Mouse (Mus musculus) midbrain, embryonic 10.5 days (tissue): Measurements from ENCODE around the gene Ssr2. TPM values are rescaled to one million over a fixed set of nuclear protein-coding genes. Genes with fewer than 3 reads are reported as not detected.

Experiments used
- DNase-seq: peaks from one replicate; pipeline ENCODE4 v3.0.0-alpha.2; 2017; ENCODE audit warnings: low spot score
- H3K27ac ChIP-seq: fragments of 300-500 bp; sonication (generic); replicated peaks from 2 replicates; pipeline ENCODE4 v1.5.1; 2016; ENCODE audit warnings: mild to moderate bottlenecking
- H3K27me3 ChIP-seq: fragments of 300-500 bp; sonication (generic); 2 replicates; pipeline ENCODE4 v1.6.1; 2016; ENCODE audit warnings: low read depth, mild to moderate bottlenecking; ENCODE audit not compliant: poor library complexity, severe bottlenecking
- H3K36me3 ChIP-seq: fragments of 300-500 bp; sonication (generic); 2 replicates; pipeline ENCODE4 v1.6.1; 2016; ENCODE audit warnings: mild to moderate bottlenecking, moderate library complexity
- H3K4me1 ChIP-seq: fragments of 300-500 bp; sonication (generic); 2 replicates; pipeline ENCODE4 v1.6.1; 2016
- H3K4me3 ChIP-seq: fragments of 300-500 bp; sonication (generic); 2 replicates; pipeline ENCODE4 v1.5.1; 2016; ENCODE audit warnings: mild to moderate bottlenecking, moderate library complexity
- H3K9me3 ChIP-seq: fragments of 300-500 bp; sonication (generic); replicated peaks from 2 replicates; pipeline ENCODE4 v1.6.1; 2016; ENCODE audit warnings: mild to moderate bottlenecking
- WGBS: fragments of 180-500 bp; shearing (Covaris S2); methylation state at CpG from one replicate; pipeline ENCODE4 v1.1.7; 2016; 5-methylcytosine and 5-hydroxymethylcytosine counted together
- polyA plus RNA-seq: library from polyadenylated mRNA; unstranded; fragments of >200 nt; fragmentation: Nextera tagmentation; extraction: Ambion mirVana; gene quantifications from 2 replicates; pipeline ENCODE4 v1.2.1, GENCODE M21; 2016

The Ssr2 gene
- polyA plus RNA-seq, 1 experiment from 2014 or later = 207 TPM

DNA sequence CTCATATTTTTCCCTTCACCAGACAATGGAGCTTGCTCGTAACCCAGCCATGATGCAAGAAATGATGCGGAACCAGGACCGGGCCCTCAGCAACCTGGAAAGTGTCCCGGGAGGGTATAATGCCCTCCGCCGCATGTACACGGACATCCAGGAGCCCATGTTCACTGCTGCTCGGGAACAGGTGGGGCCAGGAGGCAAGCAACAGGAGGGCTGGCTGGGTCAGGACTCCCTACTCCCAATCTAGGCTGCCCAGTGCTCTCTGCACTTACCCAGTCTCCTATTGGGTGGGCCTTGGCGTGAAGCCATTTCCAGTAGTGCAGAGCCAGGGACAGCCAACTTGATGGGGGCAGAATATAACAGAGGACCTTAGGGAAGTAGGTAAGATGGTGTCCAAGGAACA lies 16.1 kb upstream of the Ssr2 start:
- no peak for DNase-seq
- Histone ChIP-seq H3K9me3 (no peaks in the 10 kb centered on the region), H3K27me3 (no peaks in the 10 kb centered on the region), H3K36me3 (peaks cover 95% of the 10 kb centered on the region), H3K4me3 (no peak overlapping the region), H3K27ac (no peak overlapping the region), H3K4me1 (peaks cover 19% of the 10 kb centered on the region)
- 96% methylated on average over 9 of the region's 9 CpGs for WGBS

DNA sequence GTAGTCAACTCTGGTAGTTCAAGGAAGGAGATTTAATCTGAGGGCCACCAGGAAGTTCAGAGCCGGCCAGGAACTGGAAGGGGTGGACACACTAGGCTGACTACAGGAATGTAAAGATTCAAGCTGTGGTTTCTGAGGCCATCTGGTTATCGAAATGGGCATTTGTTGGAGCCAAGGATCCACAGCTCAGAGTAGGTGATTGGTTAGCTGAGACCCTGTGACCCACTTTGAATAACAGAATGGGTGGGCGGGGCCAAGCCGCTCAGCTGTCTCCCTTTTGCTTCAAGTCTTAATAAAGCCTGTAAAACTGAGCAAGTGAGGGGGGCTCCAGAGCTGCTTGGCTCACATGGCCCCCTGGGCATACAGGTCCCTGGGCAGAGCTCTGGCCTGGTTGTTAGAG lies 13.7 kb upstream of the Ssr2 start:
- no peak for DNase-seq
- Histone ChIP-seq H3K27ac (no peak overlapping the region), H3K36me3 (peaks cover 100% of the 10 kb centered on the region), H3K9me3 (no peaks in the 10 kb centered on the region), H3K27me3 (no peaks in the 10 kb centered on the region), H3K4me3 (no peak overlapping the region), H3K4me1 (peaks cover 3% of the 10 kb centered on the region; the same call in 1 of the 2 replicates)
- whole genome bisulfite sequencing = 74% methylated on average over 4 of the region's 4 CpGs

DNA sequence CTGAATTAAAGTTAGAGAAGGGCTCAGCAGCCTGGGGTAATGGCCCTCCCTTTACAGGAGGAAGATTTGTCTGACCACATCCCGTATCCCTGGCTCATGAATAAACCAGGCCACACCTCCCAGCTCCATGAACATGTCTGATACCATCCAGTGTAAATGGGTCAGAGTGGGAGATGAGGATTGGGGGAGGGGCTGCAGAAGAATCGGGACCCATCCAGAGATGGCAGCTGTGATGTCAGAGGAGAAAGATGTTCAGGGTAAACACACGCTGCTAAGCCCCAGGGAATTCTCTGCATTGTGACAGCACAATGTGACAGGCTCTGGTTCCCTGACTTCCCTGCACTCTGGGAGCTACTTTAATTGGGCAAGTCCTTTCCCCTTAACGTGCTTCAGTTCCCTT lies 12.2 kb upstream of the Ssr2 start:
- DNase-seq = no peak
- 78% methylated on average over 4 of the region's 4 CpGs for WGBS
- no peaks in the 10 kb centered on the region for H3K9me3 ChIP-seq
- peaks cover 3% of the 10 kb centered on the region; the same call in 1 of the 2 replicates for H3K4me1 ChIP-seq
- H3K27ac ChIP-seq = no peak overlapping the region
- H3K36me3 ChIP-seq = peaks cover 100% of the 10 kb centered on the region
- H3K4me3 ChIP-seq = no peak overlapping the region
- no peaks in the 10 kb centered on the region for H3K27me3 ChIP-seq

DNA sequence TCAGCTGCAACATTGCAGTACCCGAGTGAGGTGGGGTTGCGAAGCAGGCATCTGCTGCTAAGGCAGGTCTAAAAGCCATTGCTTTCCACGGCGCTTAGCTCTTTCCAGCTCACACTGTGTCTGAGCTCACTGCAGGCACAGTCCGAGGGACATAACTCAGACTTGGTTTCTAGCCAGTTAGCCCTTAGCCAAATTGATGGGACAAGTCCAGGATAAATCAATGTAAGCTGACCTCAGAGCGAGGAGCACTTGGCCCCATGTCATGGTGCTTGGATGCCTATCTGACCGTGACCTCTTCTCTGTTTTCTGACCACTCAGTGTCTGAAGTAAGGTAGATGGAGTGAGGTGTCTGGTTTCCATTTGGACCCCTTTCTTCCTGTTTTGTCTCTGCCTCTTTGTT lies 11.7 kb upstream of the Ssr2 start:
- Histone ChIP-seq H3K4me1 (peaks cover 3% of the 10 kb centered on the region; the same call in 1 of the 2 replicates), H3K36me3 (peaks cover 100% of the 10 kb centered on the region), H3K4me3 (no peak overlapping the region), H3K27me3 (no peaks in the 10 kb centered on the region), H3K27ac (no peak overlapping the region), H3K9me3 (no peaks in the 10 kb centered on the region)
- no peak for DNase-seq
- 86% methylated on average over 7 of the region's 7 CpGs for WGBS

DNA sequence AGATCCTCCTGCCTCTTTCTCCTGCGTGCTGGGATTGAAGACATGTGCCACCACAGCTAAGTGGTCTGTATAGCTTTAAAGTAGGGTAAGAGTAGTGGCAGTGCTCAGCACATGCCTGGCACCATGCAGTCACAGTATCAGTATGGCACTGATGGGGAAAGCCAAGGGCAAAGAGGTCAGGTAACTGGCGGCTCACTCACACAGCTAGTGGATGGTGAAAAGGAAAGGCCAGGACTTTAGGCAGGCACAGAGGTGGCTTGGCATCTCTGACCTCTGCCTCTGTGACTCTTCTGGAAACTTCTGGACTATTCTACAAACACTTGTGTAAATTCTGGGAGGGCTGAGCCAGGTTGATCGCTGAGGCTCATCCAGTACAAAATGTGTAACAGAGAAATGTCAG lies 9.6 kb upstream of the Ssr2 start:
- H3K4me3 ChIP-seq = no peak overlapping the region
- DNase-seq = no peak
- 91% methylated on average over 3 of the region's 3 CpGs for WGBS
- H3K27ac ChIP-seq = no peak overlapping the region
- peaks cover 99% of the 10 kb centered on the region for H3K36me3 ChIP-seq
- no peaks in the 10 kb centered on the region for H3K9me3 ChIP-seq
- no peaks in the 10 kb centered on the region for H3K27me3 ChIP-seq
- H3K4me1 ChIP-seq = peaks cover 3% of the 10 kb centered on the region; the same call in 1 of the 2 replicates

DNA sequence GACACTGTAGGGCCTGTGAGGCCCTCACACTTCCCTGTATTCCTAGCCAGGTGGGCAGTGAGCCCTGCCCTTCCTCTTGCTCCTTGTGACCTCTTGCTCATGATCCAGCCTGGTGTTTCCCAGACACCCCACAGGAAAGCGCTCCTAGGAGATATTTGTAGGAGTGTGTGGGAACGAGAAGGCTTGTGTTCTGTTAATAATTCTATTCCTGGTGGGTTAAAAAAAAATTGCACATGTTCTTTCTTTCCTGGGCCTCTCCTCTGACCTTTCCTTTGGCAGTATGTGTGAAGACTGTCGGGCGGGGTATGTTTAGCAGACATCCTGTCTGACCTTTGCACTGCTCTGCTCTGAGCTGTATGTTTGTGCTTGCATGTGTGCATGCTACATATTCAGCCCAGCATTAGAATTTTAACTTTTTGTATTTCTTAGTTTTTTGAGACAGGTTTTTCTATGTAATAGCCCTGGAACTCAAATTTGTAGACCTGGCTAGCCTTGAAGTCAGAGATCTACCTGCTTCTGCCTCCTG lies 9.1 kb upstream of the Ssr2 start:
- no peaks in the 10 kb centered on the region for H3K9me3 ChIP-seq
- no peak for DNase-seq
- no peaks in the 10 kb centered on the region for H3K27me3 ChIP-seq
- H3K27ac ChIP-seq = no peak overlapping the region
- H3K36me3 ChIP-seq = peaks cover 95% of the 10 kb centered on the region
- H3K4me1 ChIP-seq = peaks cover 3% of the 10 kb centered on the region; the same call in 1 of the 2 replicates
- 96% methylated on average over 4 of the region's 4 CpGs for WGBS
- H3K4me3 ChIP-seq = no peak overlapping the region

DNA sequence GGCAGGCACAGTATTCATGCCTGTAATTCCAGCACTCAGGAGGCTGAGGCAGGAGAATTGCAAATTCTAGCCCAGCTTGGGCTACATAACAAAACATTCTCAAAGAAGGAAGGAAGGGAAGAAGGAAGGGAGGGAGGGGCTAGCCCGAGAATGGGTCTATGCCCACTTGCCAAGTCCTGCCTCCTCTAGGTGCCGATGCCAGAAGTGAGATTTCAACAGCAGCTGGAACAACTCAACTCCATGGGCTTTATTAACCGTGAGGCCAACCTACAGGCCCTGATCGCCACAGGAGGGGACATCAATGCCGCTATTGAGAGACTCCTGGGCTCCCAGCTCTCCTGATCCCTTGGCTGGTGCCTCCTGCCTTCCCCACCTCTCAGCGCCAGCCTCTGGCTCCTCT lies 7.8 kb upstream of the Ssr2 start:
- Histone ChIP-seq H3K9me3 (no peaks in the 10 kb centered on the region), H3K27ac (no peak overlapping the region), H3K27me3 (no peaks in the 10 kb centered on the region), H3K4me1 (peaks cover 3% of the 10 kb centered on the region; the same call in 1 of the 2 replicates), H3K4me3 (no peak overlapping the region), H3K36me3 (peaks cover 82% of the 10 kb centered on the region)
- WGBS = 93% methylated on average over 6 of the region's 6 CpGs
- DNase-seq = no peak

DNA sequence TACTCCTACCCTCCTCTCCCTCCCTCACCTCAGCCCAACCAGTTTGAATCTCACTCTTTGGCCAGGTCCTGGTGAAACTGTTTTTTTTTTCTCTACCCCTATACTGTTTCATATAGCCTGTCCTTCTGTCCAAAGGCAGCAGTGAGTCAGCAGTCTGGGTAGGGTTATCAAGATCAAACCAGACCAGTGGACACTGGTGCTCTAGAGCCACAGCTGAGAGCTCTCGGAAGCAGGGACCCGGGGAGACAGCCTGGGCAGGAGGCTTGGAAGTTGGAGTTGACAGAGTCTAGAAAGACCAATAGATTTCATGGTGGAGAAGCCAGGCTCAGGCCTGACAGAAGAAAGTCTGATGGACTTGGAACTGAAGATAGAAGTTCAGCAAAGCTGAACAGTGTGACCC lies 7.1 kb upstream of the Ssr2 start:
- Histone ChIP-seq H3K4me1 (peaks cover under 1% of the 10 kb centered on the region; the same call in 1 of the 2 replicates), H3K9me3 (no peaks in the 10 kb centered on the region), H3K27ac (no peak overlapping the region), H3K4me3 (no peak overlapping the region), H3K27me3 (no peaks in the 10 kb centered on the region), H3K36me3 (peaks cover 74% of the 10 kb centered on the region)
- DNase-seq = no peak
- WGBS = 95% methylated on average over 2 of the region's 2 CpGs

DNA sequence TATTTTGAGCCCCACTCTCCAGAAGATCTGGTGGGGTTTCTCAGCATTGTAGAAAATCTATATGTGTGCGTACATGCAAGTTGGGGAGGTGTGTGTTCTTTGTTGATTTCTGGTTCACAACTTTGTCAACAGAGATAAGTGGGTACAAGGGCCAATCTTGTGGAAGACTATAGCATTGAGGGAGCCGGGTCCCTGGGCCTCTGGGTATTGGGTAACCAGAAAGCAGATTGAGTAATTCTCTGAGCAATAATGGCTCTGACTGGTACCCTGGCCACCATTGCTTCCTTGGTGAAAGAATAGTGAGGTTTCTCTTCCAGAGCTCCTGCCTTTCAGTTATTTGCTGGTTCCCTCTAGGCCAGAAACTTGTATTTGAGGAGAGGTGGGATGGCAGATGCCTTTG lies 6.6 kb upstream of the Ssr2 start:
- WGBS = 94% methylated on average over 2 of the region's 2 CpGs
- no peak for DNase-seq
- Histone ChIP-seq H3K4me1 (no peaks in the 10 kb centered on the region), H3K27ac (no peak overlapping the region), H3K9me3 (no peaks in the 10 kb centered on the region), H3K27me3 (no peaks in the 10 kb centered on the region), H3K36me3 (peaks cover 70% of the 10 kb centered on the region), H3K4me3 (no peak overlapping the region)

DNA sequence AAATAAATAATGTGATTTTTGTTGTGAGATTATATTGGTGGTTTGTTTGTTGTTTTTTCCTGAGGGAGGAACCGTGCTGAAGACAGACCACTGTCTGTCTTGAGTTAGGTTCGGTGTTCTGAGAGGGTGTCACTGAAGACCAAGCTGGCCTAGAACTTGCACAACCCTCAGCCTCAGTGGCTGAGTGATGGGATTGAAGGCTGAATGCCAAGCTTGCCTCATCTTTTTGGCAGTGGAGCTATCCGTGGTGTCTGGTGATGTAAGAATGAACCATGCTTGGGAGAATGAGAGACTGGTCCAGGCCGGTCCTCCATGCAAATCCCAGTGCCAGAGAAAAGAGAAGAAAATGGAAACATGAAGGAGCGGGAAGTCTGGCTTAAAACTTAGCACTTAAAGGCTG lies 6.0 kb upstream of the Ssr2 start:
- Histone ChIP-seq H3K36me3 (peaks cover 64% of the 10 kb centered on the region), H3K4me1 (no peaks in the 10 kb centered on the region), H3K4me3 (no peak overlapping the region), H3K27me3 (no peaks in the 10 kb centered on the region), H3K27ac (no peak overlapping the region), H3K9me3 (no peaks in the 10 kb centered on the region)
- DNase-seq = no peak
- 93% methylated on average over 5 of the region's 5 CpGs for WGBS

DNA sequence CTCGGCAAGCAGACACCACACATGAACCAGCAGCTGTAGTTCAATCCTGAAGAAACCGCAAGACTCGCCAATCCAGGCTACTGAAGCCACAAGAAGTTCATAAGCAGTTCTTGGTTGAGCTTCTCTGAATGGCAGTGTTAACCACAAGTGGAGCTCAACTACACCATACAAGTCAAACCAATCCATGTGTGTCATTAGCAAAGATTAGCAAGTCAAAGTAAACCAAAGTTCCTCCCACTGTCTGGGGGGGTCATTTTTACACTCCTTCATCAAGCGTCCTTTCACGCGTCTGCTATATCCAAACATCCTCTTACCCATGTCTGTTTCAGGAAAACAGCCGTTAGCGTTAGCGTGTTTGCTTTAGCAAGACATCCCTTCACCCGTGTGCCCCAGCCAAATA lies 5.3 kb upstream of the Ssr2 start:
- Histone ChIP-seq H3K36me3 (peaks cover 57% of the 10 kb centered on the region), H3K9me3 (no peaks in the 10 kb centered on the region), H3K4me3 (no peak overlapping the region), H3K27me3 (no peaks in the 10 kb centered on the region), H3K27ac (no peak overlapping the region), H3K4me1 (no peaks in the 10 kb centered on the region)
- WGBS = 95% methylated on average over 10 of the region's 10 CpGs
- DNase-seq = no peak

DNA sequence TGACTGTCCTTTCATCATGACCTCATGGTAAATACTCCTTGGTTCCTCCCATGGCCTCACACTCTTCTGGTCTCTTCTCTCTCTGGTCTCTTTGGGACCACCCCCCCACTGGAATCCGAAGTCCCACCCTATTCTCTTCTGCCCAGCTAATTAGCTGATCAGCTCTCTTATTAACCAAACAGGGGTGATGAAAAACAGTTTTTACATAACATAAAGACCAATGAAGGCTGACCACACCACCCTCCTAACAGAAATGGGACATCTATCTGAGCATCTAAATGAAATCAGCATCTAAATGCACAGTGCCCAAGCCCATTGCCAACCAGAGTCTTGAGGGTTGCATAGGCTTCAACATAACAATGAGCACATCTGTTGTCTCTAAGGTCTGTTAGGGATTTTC lies 3.8 kb upstream of the Ssr2 start:
- H3K9me3 ChIP-seq = no peaks in the 10 kb centered on the region
- 84% methylated on average over 1 of the region's 1 CpGs for WGBS
- no peak overlapping the region for H3K27ac ChIP-seq
- no peaks in the 10 kb centered on the region for H3K4me1 ChIP-seq
- no peaks in the 10 kb centered on the region for H3K27me3 ChIP-seq
- peaks cover 42% of the 10 kb centered on the region for H3K36me3 ChIP-seq
- no peak overlapping the region for H3K4me3 ChIP-seq
- no peak for DNase-seq

DNA sequence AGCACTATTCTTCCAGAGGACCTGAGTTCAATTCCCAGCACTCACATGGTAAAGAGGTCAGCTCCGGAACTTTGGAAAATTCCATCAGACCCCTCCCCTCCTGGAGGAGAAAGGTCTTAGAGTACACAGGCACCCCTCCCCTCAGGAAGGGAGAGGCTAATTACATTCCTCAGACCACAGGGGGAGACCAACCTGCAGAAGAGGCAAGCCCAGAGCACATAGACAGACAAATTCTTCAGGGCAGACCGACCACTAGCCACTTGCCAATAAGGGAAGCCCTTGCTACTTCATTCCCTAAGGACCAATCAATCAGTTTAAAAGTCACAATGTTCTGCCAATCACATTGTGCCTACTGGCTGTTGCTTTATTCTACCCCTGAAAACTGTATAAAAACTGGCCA lies 2.8 kb upstream of the Ssr2 start:
- H3K4me3 ChIP-seq = no peak overlapping the region
- no peaks in the 10 kb centered on the region for H3K4me1 ChIP-seq
- no peak overlapping the region for H3K27ac ChIP-seq
- DNase-seq = no peak
- peaks cover 32% of the 10 kb centered on the region for H3K36me3 ChIP-seq
- H3K9me3 ChIP-seq = no peaks in the 10 kb centered on the region
- no peaks in the 10 kb centered on the region for H3K27me3 ChIP-seq
- WGBS = 83% methylated on average over 2 of the region's 2 CpGs

DNA sequence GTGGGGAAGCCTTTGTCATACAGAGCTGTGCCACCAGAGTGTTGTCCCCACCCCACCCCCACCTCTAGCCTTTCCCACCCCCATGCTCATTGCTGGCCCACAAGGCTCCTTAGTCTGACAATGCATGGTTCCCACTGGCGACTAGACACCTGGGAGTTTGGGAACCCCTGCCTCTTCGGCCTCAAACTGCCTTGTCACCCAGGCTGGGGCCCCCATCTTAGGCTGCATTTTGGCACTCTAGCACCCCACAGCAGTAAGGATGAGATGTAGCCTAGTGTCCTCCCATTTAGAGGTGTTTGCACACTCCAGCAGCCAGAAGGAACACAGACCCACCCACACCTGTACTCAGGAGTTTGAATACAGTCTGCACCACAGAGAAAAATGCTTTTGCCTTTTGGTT lies 1.9 kb upstream of the Ssr2 start:
- peaks cover 23% of the 10 kb centered on the region for H3K36me3 ChIP-seq
- H3K9me3 ChIP-seq = no peaks in the 10 kb centered on the region
- H3K4me3 ChIP-seq = no peak overlapping the region
- H3K4me1 ChIP-seq = peaks cover under 1% of the 10 kb centered on the region
- no peak overlapping the region for H3K27ac ChIP-seq
- H3K27me3 ChIP-seq = no peaks in the 10 kb centered on the region
- WGBS = 91% methylated on average over 2 of the region's 2 CpGs
- no peak for DNase-seq
